Mouse (Mus musculus) Patski (cell line): ENCODE results near the gene Cntln. TPM values are rescaled to one million over a fixed set of nuclear protein-coding genes. Genes with fewer than 3 reads are reported as not detected.

Experiments
- ATAC-seq: fragments of 100-300 bp; one replicate; pipeline ENCODE4 v1.8.0; 2021
- CTCF ChIA-PET: fragments of 350-600 bp; sonication (Branson Sonifier 250); formaldehyde crosslinking; loops from one replicate; lab custom pipeline; 2022; ENCODE audit warnings: inconsistent platforms; lab: Charles Lee
- POLR2A ChIA-PET: fragments of 350-600 bp; sonication (Branson Sonifier 250); formaldehyde crosslinking; loops from one replicate; lab custom pipeline; 2022; ENCODE audit warnings: antibody characterized with exemption, inconsistent platforms; lab: Charles Lee
- DNase-seq: peaks from one replicate; pipeline ENCODE4 v3.0.0-alpha.2; 2011; ENCODE audit warnings: low read depth, low spot score
- H3K27me3 ChIP-seq: fragments of 371-371 bp; one replicate; pipeline ENCODE4 v1.5.1; 2021
- CTCF ChIP-seq: fragments of 100-300 bp; IDR thresholded peaks from one replicate; pipeline ENCODE4 v1.5.1; 2021
- in situ Hi-C: fragments of 300-500 bp; cut with MboI; formaldehyde crosslinking; loops from 3 replicates; pipeline ENCODE4 v1.11.1; 2018; ENCODE audit warnings: low pct_unique_long_range_greater_than_20kb, mixed read lengths
- polyA plus RNA-seq: library from polyadenylated mRNA; unstranded; gene quantifications from one replicate; pipeline ENCODE4 v1.2.3, GENCODE M21; 2021

Gene Cntln
- polyA plus RNA-seq, 1 experiment from 2014 or later, result 7.9 TPM

GRCm38 (mm10) chr4:85054616-85055015 lies 170.5 kb downstream of the Cntln start:
- no peak for DNase-seq
- no peak for TF ChIP-seq CTCF
- CTCF ChIA-PET, result interaction anchor here (1.4 kb wide), 1 partner anchor 165 kb away, joined by 3 read pairs; no protein-coding TSS in a partner anchor
- POLR2A ChIA-PET, result no interaction called here
- in situ Hi-C loops, result no loop called here
- no peaks in the 10 kb centered on the region for H3K27me3 ChIP-seq
- no peak for ATAC-seq

GRCm38 (mm10) chr4:85059598-85059997 lies 175.5 kb downstream of the Cntln start:
- in situ Hi-C loops, result no loop called here
- ATAC-seq (no peak), DNase-seq (no peak)
- ChIA-PET POLR2A (no interaction called here), CTCF (no interaction called here)
- TF ChIP-seq CTCF, result no peak
- no peaks in the 10 kb centered on the region for H3K27me3 ChIP-seq

- POLR2A ChIA-PET, result no interaction called here
- in situ Hi-C loops, result no loop called here
Observed at GRCm38 (mm10) chr4:85061676-85062075, 177.6 kb downstream of the Cntln start.

GRCm38 (mm10) chr4:85096033-85096432 lies 211.9 kb downstream of the Cntln start:
- CTCF ChIA-PET, result interaction anchor here (0.6 to 4.5 kb wide), 5 partner anchors 16 to 620 kb away, joined by 3 to 18 read pairs (median 3); no protein-coding TSS in a partner anchor
- ATAC-seq, result no peak
- H3K27me3 ChIP-seq, result no peaks in the 10 kb centered on the region
- POLR2A ChIA-PET, result no interaction called here
- TF ChIP-seq CTCF, result no peak
- no peak for DNase-seq
- in situ Hi-C loops, result loop anchor here (25.0 kb wide), 2 partner anchors 384 to 1309 kb away; no protein-coding TSS in a partner anchor

More at GRCm38 (mm10) chr4:85061676-85062075, 177.6 kb downstream of the Cntln start:
- no peak for TF ChIP-seq CTCF
- DNase-seq (no peak), ATAC-seq (no peak)
- CTCF ChIA-PET, result no interaction called here
- H3K27me3 ChIP-seq, result no peaks in the 10 kb centered on the region

- ATAC-seq (no peak), DNase-seq (no peak)
- CTCF ChIA-PET, result interaction anchor here (0.7 to 4.5 kb wide), 3 partner anchors 16 to 233 kb away, joined by 3 to 18 read pairs (median 4); no protein-coding TSS in a partner anchor
- H3K27me3 ChIP-seq, result no peaks in the 10 kb centered on the region
- in situ Hi-C loops, result loop anchor here (25.0 kb wide), 2 partner anchors 384 to 1309 kb away; no protein-coding TSS in a partner anchor
- TF ChIP-seq CTCF, result peak; percentile 91
- POLR2A ChIA-PET, result no interaction called here
Observed at GRCm38 (mm10) chr4:85096682-85097081, 212.6 kb downstream of the Cntln start.

- in situ Hi-C loops, result no loop called here
- ChIA-PET POLR2A (no interaction called here), CTCF (no interaction called here)
- no peak for TF ChIP-seq CTCF
- ATAC-seq, result no peak
- no peak for DNase-seq
- H3K27me3 ChIP-seq, result no peaks in the 10 kb centered on the region
Observed at GRCm38 (mm10) chr4:85102168-85102567, 218.1 kb downstream of the Cntln start.

- POLR2A ChIA-PET, result no interaction called here
- no peak for DNase-seq
- no peak for ATAC-seq
- in situ Hi-C loops, result no loop called here
- CTCF ChIA-PET, result no interaction called here
- no peaks in the 10 kb centered on the region for H3K27me3 ChIP-seq
- TF ChIP-seq CTCF, result no peak
Observed at GRCm38 (mm10) chr4:85106416-85106815, 222.3 kb downstream of the Cntln start.

- no peak for DNase-seq
Observed at GRCm38 (mm10) chr4:85106961-85107360, 222.9 kb downstream of the Cntln start.

GRCm38 (mm10) chr4:85120271-85120670 lies 236.2 kb downstream of the Cntln start:
- no peak for ATAC-seq
- TF ChIP-seq CTCF, result no peak
- in situ Hi-C loops, result no loop called here

More at GRCm38 (mm10) chr4:85106961-85107360, 222.9 kb downstream of the Cntln start:
- POLR2A ChIA-PET, result no interaction called here
- H3K27me3 ChIP-seq, result no peaks in the 10 kb centered on the region
- no peak for TF ChIP-seq CTCF
- in situ Hi-C loops, result no loop called here
- CTCF ChIA-PET, result no interaction called here
- ATAC-seq, result no peak

GRCm38 (mm10) chr4:85149726-85150125 lies 265.6 kb downstream of the Cntln start:
- no peaks in the 10 kb centered on the region for H3K27me3 ChIP-seq
- ATAC-seq (no peak), DNase-seq (no peak)
- ChIA-PET POLR2A (no interaction called here), CTCF (interaction anchor here (1.1 kb wide), 1 partner anchor 11 kb away, joined by 3 read pairs; no protein-coding TSS in a partner anchor)
- no peak for TF ChIP-seq CTCF
- in situ Hi-C loops, result loop anchor here (10.0 kb wide), 2 partner anchors 235 to 655 kb away; no protein-coding TSS in a partner anchor

More at GRCm38 (mm10) chr4:85120271-85120670, 236.2 kb downstream of the Cntln start:
- ChIA-PET CTCF (interaction anchor here (1.8 kb wide), 1 partner anchor 25 kb away, joined by 3 read pairs; no protein-coding TSS in a partner anchor), POLR2A (interaction anchor here (0.6 kb wide), 1 partner anchor 126 kb away, joined by 3 read pairs; no protein-coding TSS in a partner anchor)
- DNase-seq, result no peak
- no peaks in the 10 kb centered on the region for H3K27me3 ChIP-seq

GRCm38 (mm10) chr4:85151881-85152280 lies 267.8 kb downstream of the Cntln start:
- ChIA-PET CTCF (no interaction called here), POLR2A (no interaction called here)

More at GRCm38 (mm10) chr4:85151881-85152280, 267.8 kb downstream of the Cntln start:
- ATAC-seq (no peak), DNase-seq (no peak)
- in situ Hi-C loops, result loop anchor here (10.0 kb wide), 2 partner anchors 233 to 653 kb away; no protein-coding TSS in a partner anchor
- no peak for TF ChIP-seq CTCF
- no peaks in the 10 kb centered on the region for H3K27me3 ChIP-seq
